Mouse (Mus musculus) midbrain, embryonic 11.5 days (tissue): Measurements from ENCODE around the gene Btc. TPM values are rescaled to one million over a fixed set of nuclear protein-coding genes. Genes with fewer than 3 reads are reported as not detected.

Experiments
- ATAC-seq: fragments of 200-750 bp; cut with Nextera tagmentation; 2 replicates; pipeline ENCODE4 v1.8.0; 2017; ENCODE audit warnings: moderate TSS enrichment, moderate library complexity; ENCODE audit not compliant: low FRiP score
- DNase-seq: peaks from one replicate; pipeline ENCODE4 v3.0.0; 2015; ENCODE audit warnings: low spot score; ENCODE audit errors: missing footprints
- H3K27ac ChIP-seq: fragments of 300-500 bp; sonication (generic); 2 replicates; pipeline ENCODE4 v1.5.1; 2014; ENCODE audit warnings: low read depth, low read length
- H3K27me3 ChIP-seq: fragments of 300-500 bp; sonication (generic); 2 replicates; pipeline ENCODE4 v1.6.1; 2014; ENCODE audit warnings: mild to moderate bottlenecking, low read length, moderate library complexity, mixed read lengths; ENCODE audit not compliant: control insufficient read depth, insufficient read depth
- H3K36me3 ChIP-seq: fragments of 300-500 bp; sonication (generic); 2 replicates; pipeline ENCODE4 v1.6.1; 2014; ENCODE audit warnings: mild to moderate bottlenecking, low read length, moderate library complexity, mixed read lengths; ENCODE audit not compliant: control insufficient read depth, insufficient read depth
- H3K4me1 ChIP-seq: fragments of 300-500 bp; sonication (generic); 2 replicates; pipeline ENCODE4 v1.6.1; 2014; ENCODE audit warnings: low read length; ENCODE audit not compliant: control insufficient read depth, insufficient read depth
- H3K4me2 ChIP-seq: fragments of 300-500 bp; sonication (generic); 2 replicates; pipeline ENCODE4 v1.6.1; 2014; ENCODE audit warnings: mild to moderate bottlenecking, moderate library complexity
- H3K4me3 ChIP-seq: fragments of 300-500 bp; sonication (generic); 2 replicates; pipeline ENCODE4 v1.5.1; 2014; ENCODE audit warnings: low read depth, low read length
- H3K9ac ChIP-seq: fragments of 300-500 bp; sonication (generic); 2 replicates; pipeline ENCODE4 v1.6.1; 2014; ENCODE audit warnings: low read length
- H3K9me3 ChIP-seq: fragments of 300-500 bp; sonication (generic); 2 replicates; pipeline ENCODE4 v1.6.1; 2016; ENCODE audit warnings: low read length; ENCODE audit not compliant: control insufficient read depth
- WGBS: fragments of 180-500 bp; shearing (Covaris S2); extraction: QIAGEN DNeasy Blood & Tissue Kit; methylation state at CpG from one replicate; pipeline ENCODE4 v1.1.7; 2014; 5-methylcytosine and 5-hydroxymethylcytosine counted together
- polyA plus RNA-seq: library from polyadenylated mRNA; unstranded; fragments of >200 nt; fragmentation: Nextera tagmentation; extraction: Ambion mirVana; gene quantifications from 2 replicates; pipeline ENCODE4 v1.2.1, GENCODE M21; 2014

The Btc gene
- polyA plus RNA-seq, 1 experiment from 2014 or later = 0.18 TPM

- no peak overlapping the region for H3K4me2 ChIP-seq
- no peak for ATAC-seq
- no peak overlapping the region for H3K9ac ChIP-seq
- H3K9me3 ChIP-seq = no peaks in the 10 kb centered on the region
- no peaks in the 10 kb centered on the region for H3K27me3 ChIP-seq
- no peak for DNase-seq
- WGBS = 85% methylated on average over 4 of the region's 4 CpGs
- H3K36me3 ChIP-seq = no peaks in the 10 kb centered on the region
- H3K4me1 ChIP-seq = no peaks in the 10 kb centered on the region
- no peak overlapping the region for H3K27ac ChIP-seq
- H3K4me3 ChIP-seq = no peak overlapping the region
Measured at GRCm38 (mm10) chr5:91334227-91334626, 68.6 kb downstream of the Btc start.

GRCm38 (mm10) chr5:91332079-91332865 lies 70.5 kb downstream of the Btc start:
- Histone ChIP-seq H3K9me3 (no peaks in the 10 kb centered on the region), H3K4me2 (no peak overlapping the region), H3K4me3 (no peak overlapping the region), H3K9ac (no peak overlapping the region), H3K27ac (no peak overlapping the region), H3K36me3 (no peaks in the 10 kb centered on the region), H3K4me1 (no peaks in the 10 kb centered on the region), H3K27me3 (no peaks in the 10 kb centered on the region)
- ATAC-seq (no peak), DNase-seq (no peak)
- 86% methylated on average over 4 of the region's 4 CpGs for WGBS

- no peak overlapping the region for H3K4me2 ChIP-seq
- no peak overlapping the region for H3K27ac ChIP-seq
- WGBS = 83% methylated on average over 1 of the region's 1 CpGs
- no peaks in the 10 kb centered on the region for H3K4me1 ChIP-seq
- H3K36me3 ChIP-seq = no peaks in the 10 kb centered on the region
- H3K4me3 ChIP-seq = no peak overlapping the region
- no peaks in the 10 kb centered on the region for H3K27me3 ChIP-seq
- H3K9me3 ChIP-seq = no peaks in the 10 kb centered on the region
- no peak for DNase-seq
- no peak overlapping the region for H3K9ac ChIP-seq
- no peak for ATAC-seq
Measured at GRCm38 (mm10) chr5:91321840-91322239, 81.0 kb downstream of the Btc start.

GRCm38 (mm10) chr5:91320348-91320747 lies 82.4 kb downstream of the Btc start:
- Histone ChIP-seq H3K36me3 (no peaks in the 10 kb centered on the region), H3K9ac (no peak overlapping the region), H3K27me3 (no peaks in the 10 kb centered on the region), H3K4me1 (no peaks in the 10 kb centered on the region), H3K9me3 (no peaks in the 10 kb centered on the region), H3K4me2 (no peak overlapping the region), H3K27ac (no peak overlapping the region), H3K4me3 (no peak overlapping the region)
- 92% methylated on average over 4 of the region's 4 CpGs for WGBS
- no peak for ATAC-seq
- DNase-seq = no peak

GRCm38 (mm10) chr5:91313971-91314370 lies 88.8 kb downstream of the Btc start:
- Histone ChIP-seq H3K4me1 (no peaks in the 10 kb centered on the region), H3K9me3 (no peaks in the 10 kb centered on the region), H3K36me3 (no peaks in the 10 kb centered on the region), H3K27ac (no peak overlapping the region), H3K9ac (no peak overlapping the region), H3K27me3 (no peaks in the 10 kb centered on the region), H3K4me3 (no peak overlapping the region), H3K4me2 (no peak overlapping the region)
- DNase-seq (no peak), ATAC-seq (no peak)
- 89% methylated on average over 4 of the region's 4 CpGs for WGBS

GRCm38 (mm10) chr5:91311767-91312166 lies 91.0 kb downstream of the Btc start:
- no peaks in the 10 kb centered on the region for H3K9me3 ChIP-seq
- no peak overlapping the region for H3K27ac ChIP-seq
- H3K4me3 ChIP-seq = no peak overlapping the region
- H3K9ac ChIP-seq = no peak overlapping the region
- no peaks in the 10 kb centered on the region for H3K36me3 ChIP-seq
- no peaks in the 10 kb centered on the region for H3K4me1 ChIP-seq
- 51% methylated on average over 4 of the region's 4 CpGs for WGBS
- ATAC-seq (no peak), DNase-seq (no peak)
- H3K4me2 ChIP-seq = no peak overlapping the region
- H3K27me3 ChIP-seq = no peaks in the 10 kb centered on the region

GRCm38 (mm10) chr5:91308576-91308975 lies 94.2 kb downstream of the Btc start:
- Histone ChIP-seq H3K27ac (no peak overlapping the region), H3K9me3 (no peaks in the 10 kb centered on the region), H3K4me2 (no peak overlapping the region), H3K36me3 (no peaks in the 10 kb centered on the region), H3K27me3 (no peaks in the 10 kb centered on the region), H3K9ac (no peak overlapping the region), H3K4me1 (no peaks in the 10 kb centered on the region), H3K4me3 (no peak overlapping the region)
- DNase-seq (no peak), ATAC-seq (no peak)
- WGBS = 85% methylated on average over 7 of the region's 7 CpGs

GRCm38 (mm10) chr5:91307907-91308306 lies 94.9 kb downstream of the Btc start:
- no peak overlapping the region for H3K4me3 ChIP-seq
- WGBS = 24% methylated on average over 1 of the region's 1 CpGs
- peak; percentile 92 for DNase-seq
- H3K36me3 ChIP-seq = no peaks in the 10 kb centered on the region
- no peak overlapping the region for H3K4me2 ChIP-seq
- ATAC-seq = peak; percentile 71; the same call in 1 of the 2 replicates
- H3K27ac ChIP-seq = no peak overlapping the region
- no peaks in the 10 kb centered on the region for H3K27me3 ChIP-seq
- H3K4me1 ChIP-seq = no peaks in the 10 kb centered on the region
- no peaks in the 10 kb centered on the region for H3K9me3 ChIP-seq
- no peak overlapping the region for H3K9ac ChIP-seq
